Mouse (Mus musculus): Measurements from ENCODE around the gene Isyna1.
"Not testable (repeated sequence)": the region's sequence is repeated elsewhere in the genome, so short reads cannot be mapped to it uniquely, and the experiment has no call there.

The Isyna1 gene

GRCm38 (mm10) chr8:70574915-70575314 is 19.3 kb upstream of the Isyna1 start:
- DNase-seq (ENCODE audit: low spot score in 2 of 2), result no peak

DNA sequence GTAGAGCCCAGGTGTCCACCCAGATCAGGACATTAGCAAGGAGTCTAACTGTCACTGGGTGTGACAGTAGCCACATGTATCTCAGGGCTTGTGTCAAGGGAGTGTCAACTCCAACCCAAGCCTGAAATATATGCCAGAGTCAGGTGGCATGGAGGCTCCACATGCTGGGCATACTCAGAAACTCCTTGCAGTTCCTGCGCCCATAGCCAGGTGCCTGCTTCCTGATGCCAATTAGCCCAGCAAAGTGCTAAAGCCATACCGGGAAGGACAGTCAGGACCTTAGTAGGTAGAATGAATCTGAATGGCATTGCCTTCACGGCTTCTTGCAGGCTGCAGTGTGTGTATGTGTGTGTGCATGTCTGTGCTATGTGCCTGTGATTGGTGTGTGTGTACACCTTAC is 17.0 kb upstream of the Isyna1 start:
- DNase-seq (ENCODE audit: low spot score in 2 of 2), result no peak

DNA sequence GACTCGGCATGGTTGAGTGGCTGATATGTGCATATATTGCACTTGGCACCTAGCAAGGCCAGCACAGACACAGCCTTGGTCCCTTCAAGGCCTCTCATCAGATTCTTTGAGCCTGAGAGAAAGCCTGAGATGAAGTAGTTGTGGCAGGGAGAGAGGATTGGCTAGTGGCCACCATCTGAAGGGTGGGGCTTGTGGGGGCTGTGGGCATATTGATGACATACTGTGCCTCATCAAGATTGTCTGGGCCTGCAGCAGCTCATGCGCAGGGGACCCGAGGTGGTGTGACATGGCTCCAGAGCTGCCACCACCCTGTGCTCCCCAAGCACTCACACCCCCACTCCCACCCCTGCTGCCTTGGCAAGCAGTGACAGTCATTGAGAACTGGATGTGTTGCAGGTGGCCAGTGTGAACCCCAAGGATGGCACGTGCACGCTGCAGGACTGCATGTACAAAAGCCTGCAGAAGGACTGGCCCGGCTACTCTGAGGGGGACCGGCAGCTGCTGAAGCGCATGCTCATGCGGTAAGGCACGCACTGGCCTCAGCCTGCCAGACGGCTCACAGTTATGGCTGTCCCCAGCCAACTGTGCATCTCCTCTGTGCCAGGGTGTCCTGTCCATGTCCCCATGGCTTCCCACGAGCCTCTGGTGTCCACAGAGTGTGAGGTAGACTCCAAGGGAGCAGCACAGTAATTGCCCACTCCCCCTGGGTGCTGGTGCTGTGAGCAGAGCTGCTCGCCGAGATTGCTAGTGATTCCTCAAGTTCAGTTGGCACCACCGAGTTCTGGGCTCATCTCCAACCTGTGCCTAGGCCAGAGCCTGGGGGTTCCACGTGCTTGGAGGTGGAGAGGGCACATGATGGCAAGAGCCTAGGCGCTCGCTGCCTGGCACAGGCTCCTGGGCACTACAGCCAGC is 10.4 kb upstream of the Isyna1 start:
- no peak for DNase-seq (ENCODE audit: low spot score in 2 of 2)

DNA sequence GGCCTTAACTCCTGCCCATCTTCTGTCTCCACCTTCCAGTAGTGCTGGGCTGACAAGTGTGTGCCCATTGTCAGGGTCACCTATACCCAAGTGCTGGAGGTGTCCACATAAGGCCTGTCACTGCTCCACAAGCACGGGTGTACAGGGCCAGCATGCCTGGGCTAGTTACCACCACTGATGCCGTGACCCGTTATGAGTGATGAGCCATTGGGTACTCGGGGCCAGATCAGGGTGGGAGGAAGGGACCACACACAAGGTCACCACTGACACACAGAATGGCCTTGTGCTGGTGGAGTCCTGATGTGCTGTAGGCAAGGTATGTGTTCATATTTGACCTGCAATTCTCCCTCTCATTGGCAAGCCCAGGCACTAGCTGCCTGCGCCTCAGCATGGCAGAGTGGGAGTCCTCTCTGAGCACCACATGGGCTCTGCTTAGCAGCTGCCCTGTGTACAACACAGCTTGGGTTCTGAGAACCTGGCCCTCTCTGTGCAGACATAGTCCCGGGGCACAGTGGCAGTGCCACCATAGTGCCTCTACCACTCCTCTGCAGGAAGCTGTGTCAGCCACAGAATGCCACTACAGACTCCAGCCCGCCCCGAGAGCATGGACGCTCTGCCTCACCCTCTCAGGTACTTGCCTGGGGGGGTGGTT is 9.4 kb upstream of the Isyna1 start:
- DNase-seq (ENCODE audit: low spot score in 2 of 2), result no peak

DNA sequence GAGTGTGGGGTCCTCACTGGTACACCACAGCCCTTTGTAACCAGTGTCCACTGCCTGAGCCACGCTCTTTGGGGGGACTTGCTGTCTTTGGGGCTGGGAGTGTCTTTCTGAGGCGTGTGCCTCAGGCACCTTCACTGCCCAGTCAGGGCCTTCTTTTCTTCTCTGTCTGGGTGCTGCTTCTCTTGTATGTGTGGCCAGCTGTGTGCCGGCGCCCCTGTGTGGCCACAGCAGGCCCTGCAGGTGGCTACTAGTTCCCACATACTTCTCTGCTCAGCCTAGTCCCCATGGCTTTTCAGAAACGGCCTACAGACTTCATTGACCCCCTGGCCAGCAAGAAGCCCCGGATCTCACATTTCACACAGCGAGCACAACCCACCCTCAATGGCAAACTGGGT is 8.9 kb upstream of the Isyna1 start:
- no peak for DNase-seq (ENCODE audit: low spot score in 2 of 2)

GRCm38 (mm10) chr8:70587955-70588354 is 6.2 kb upstream of the Isyna1 start:
- DNase-seq (ENCODE audit: low spot score in 2 of 2), result not testable (repeated sequence)

DNA sequence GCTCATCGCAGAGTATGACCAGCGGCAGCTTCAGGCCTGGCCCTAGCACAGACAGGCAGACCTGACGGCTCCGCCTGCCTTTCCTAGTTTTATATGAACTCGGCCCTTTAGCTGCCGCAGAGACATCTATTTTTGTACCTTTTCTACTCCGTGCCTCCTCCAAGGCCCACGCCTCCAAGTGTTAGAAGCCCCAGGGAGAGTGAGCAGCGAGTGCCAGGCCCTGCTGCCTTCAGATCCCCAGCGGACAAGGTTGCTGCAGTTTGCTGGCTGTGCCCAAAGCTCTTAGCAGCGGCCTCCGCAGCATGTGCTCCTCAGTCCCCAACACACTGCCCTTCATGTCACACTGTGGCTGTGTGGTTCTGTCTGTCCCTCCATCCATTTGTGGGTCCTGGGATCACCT is 2.6 kb upstream of the Isyna1 start:
- DNase-seq (ENCODE audit: low spot score in 2 of 2), result no peak

DNA sequence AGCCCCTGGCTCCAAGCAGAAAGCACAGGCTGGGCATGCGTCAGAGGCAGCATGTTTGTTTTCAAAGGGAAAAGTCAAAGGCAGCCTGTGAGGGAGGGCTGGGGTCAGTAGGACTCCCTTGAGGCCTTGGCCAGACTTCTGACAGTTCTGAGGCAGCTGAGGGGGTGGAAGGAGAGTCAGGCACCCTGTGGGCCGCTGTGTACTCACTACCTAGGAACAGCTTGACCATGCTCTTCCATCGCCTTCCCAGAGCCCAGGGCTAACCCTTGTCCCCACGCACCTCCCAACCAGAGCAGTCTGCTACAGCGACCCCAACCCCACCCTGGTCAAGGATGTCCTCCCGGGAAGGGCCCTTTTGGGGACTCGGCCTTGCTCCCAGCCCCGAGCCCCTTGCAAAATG is 1.0 kb upstream of the Isyna1 start:
- no peak for DNase-seq (ENCODE audit: low spot score in 2 of 2)

- no peak for DNase-seq (ENCODE audit: low spot score in 2 of 2)
These were observed 720 bp downstream of the Isyna1 start for GRCm38 (mm10) chr8:70594621-70595564.

GRCm38 (mm10) chr8:70595811-70596210 is 1.6 kb downstream of the Isyna1 start:
- DNase-seq (ENCODE audit: low spot score in 2 of 2), result no peak

- no peak for DNase-seq (ENCODE audit: low spot score in 2 of 2)
These were observed 2.0 kb downstream of the Isyna1 start for GRCm38 (mm10) chr8:70596216-70596615.

DNA sequence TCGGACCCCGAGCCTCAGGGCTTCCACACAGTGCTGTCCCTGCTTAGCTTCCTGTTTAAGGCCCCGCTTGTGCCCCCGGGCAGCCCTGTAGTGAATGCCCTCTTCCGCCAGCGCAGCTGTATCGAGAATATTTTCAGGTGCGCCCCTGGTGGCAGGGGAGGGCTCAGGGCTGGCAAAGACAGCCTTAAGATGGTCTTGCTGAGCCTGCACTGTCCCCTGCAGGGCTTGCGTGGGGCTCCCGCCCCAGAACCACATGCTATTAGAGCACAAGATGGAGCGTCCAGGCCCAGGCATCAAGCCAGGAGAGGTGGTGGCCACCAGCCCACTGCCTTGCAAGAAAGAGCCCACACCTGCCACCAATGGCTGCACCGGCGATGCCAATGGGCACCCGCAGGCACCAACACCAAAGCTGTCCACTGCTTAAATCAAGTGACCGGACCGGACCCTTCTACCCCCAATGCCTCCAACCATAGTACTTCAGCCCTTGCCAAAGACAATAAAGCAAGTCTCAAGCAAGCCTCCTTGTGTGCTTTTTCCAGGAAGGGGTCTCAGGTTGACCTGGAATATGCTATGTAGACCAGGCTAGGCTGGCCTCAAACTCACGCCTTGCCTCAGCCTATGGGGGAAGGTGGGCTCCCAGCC is 2.7 kb downstream of the Isyna1 start:
- DNase-seq (ENCODE audit: low spot score in 2 of 2), result no peak

DNA sequence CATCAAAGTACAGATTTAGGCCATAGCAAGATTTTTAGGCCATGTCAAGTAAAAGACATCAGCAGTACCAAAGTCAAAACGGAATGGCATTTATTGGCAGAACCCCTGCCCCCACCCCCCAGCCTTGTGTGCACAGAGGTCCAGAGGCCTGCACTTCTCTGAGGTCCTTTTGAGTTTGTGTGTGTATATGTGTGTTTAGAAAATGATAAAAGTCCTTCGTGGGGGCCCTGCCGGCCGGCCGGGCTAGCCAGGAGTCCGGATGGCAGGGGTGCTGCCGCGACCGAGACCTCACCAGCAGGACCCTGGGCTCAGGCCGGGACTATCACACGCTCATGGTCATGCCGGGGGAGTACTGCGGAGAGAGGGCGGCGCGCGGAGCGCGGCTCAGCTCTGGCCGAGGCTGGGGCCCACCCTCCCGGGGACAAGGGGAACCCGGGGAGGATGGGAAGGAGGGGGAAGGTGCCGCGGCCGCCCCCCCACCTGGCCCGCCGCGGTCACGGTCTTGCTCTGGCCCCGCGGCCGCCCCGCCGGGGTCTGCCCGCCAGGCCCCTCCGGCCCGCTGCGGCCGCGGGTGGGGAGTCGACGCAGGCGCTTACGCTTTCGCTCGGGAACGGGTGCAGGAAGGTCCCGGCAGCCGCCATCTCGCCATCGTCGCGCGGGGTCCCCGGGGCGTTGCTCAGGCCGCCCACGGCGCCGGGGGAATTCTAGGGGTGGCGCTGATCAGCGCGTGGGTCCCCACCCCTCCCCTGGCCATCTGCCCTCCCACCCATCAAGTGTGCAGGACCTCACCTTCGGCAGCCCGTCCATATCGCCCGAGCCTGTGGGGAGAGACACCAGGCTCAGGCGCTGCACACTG is 3.5 kb downstream of the Isyna1 start:
- no peak for DNase-seq (ENCODE audit: low spot score in 2 of 2)

- peak; percentile 78 to 81 for DNase-seq (ENCODE audit: low spot score in 2 of 2)
These were observed 4.1 kb downstream of the Isyna1 start for GRCm38 (mm10) chr8:70598283-70598682.

GRCm38 (mm10) chr8:70598722-70599121 is 4.5 kb downstream of the Isyna1 start:
- DNase-seq (ENCODE audit: low spot score in 2 of 2), result no peak

GRCm38 (mm10) chr8:70599507-70600290 is 5.5 kb downstream of the Isyna1 start:
- DNase-seq (ENCODE audit: low spot score in 2 of 2), result no peak

- no peak for DNase-seq (ENCODE audit: low spot score in 2 of 2)
These were observed 6.5 kb downstream of the Isyna1 start for GRCm38 (mm10) chr8:70600473-70601270.

GRCm38 (mm10) chr8:70601271-70601649 is 7.1 kb downstream of the Isyna1 start:
- peak; percentile 80 to 85 for DNase-seq (ENCODE audit: low spot score in 2 of 2)

Data from right cerebral cortex, postnatal 36 days (tissue).